Mouse (Mus musculus): Measurements from ENCODE around the gene Il18r1.

Gene Il18r1

DNA sequence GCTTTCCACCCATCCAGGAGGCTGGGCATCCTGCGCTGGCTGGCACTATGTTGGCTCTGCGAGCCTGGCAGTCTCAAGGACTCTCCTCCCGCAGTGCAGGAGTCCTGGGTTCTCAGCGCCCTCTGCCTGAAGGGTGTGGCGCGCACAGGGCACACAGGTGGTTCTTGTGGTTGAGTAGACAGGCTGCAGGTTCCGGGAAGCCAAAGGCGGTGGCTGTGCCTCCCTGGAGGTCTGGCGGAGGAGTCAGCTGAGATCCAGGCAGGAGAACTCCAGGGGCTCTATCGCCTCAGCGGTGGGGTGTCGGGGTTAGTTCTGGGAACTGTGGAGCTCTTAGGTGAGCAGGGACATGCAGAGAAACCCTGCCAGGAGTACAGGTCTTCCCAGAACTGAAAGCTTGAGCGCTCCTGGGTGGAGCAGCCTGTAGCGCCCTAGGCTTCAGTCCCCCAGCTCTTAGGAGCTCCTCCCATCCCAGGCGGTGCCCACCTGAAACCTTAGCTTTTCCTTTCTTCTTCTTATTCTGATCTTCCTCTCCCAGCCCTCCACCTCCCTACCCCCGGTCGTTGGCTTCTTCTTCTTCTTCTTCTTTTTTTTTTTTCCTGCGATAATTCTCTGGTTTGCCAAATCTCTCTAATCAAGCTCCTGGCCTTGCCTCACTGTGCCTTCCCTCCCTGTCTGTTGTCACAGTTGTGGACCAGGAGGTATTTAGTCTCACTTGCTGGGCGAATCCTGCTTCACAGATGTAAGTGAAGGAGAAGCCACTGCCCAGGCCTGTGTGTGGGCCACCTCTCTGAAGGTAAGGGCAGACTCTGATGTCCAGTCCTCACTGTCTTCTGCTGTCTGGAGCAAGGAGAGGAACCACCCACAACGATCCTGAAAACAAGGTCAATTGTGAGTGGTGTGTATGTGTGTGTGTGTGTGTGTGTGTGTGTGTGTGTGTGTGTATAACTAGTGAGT, at the start of gene Il18r1:
TSS of gene Il18r1 (plus strand) at position 76 of the 954 bp plus-strand sequence.
- DNase-seq = peak; percentile 41

DNA sequence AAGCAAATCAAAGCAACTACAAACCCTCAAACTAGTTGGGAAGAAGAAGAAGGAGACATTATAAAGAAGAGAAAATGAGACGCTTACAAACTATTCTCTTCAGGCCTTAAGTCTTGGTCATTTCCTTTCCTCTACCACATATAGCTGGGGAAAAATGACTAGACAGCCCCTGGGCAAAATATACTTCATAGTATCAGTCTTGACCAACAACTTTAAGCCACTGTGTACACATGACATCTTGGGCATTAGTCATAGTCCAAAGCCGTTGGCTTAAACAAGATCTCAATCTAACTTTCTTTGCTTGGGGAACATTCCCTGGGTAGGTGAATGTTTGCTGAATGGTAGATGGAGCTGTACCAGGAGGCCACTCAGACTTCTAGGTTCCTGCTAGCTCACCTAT, 48.3 kb upstream of the Il18r1 start:
- no peak for DNase-seq

DNA sequence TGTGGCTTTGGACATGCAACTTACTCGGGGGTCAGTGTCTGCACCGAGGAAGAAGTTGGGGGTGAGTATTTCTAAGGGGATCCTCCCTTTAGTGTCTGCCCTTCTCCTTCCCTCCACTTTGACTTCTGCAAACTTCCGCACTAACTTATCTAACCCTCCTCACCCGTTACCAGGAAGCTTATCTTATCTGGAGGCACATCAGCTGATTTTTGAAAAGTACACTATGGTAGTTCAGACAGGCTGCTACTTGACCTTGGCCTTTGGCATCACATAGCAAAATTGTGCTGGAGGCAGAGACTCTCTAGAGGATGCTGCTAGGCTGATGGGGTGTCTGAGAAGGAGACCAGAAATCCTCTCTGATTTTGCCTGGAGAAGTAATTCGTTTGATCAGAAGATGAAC, 46.8 kb upstream of the Il18r1 start:
- no peak for DNase-seq

DNA sequence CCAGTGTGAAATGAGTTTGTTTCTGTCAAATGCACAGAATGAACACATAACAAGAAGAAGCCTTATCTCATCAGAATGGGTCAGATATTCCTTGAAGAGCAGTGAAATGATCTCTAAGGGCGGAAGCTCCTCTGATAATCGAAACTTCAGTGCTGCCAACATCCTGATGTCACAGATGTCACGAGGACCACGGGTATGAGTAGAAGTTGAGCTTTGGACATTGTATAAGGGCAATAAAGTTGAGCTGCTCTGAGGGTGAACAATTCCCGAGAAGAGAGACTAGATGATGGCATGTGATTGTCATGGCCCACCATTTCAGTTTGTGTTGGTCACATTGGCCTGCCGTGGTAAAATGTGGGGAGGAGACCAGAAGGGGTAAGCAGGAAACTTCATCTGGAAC, 41.5 kb upstream of the Il18r1 start:
- DNase-seq = no peak

DNA sequence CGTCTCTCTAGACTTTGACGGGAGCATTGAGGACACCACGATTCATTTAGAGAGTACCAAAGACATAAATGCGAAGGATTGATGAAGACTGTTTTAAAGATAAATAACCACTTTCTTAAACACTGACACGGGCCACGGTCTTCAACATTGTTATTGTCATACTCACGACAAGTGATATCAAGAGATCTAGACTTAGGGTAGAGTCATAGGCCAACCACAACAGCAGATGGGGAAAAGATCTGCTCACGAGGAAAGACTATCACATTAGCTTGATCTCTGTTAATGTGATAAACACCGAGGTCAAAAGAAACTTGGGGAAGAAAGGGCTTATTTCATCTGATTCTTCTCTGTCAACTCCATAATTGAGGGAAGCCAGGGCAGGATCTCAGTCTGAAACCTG, 38.1 kb upstream of the Il18r1 start:
- no peak for DNase-seq

DNA sequence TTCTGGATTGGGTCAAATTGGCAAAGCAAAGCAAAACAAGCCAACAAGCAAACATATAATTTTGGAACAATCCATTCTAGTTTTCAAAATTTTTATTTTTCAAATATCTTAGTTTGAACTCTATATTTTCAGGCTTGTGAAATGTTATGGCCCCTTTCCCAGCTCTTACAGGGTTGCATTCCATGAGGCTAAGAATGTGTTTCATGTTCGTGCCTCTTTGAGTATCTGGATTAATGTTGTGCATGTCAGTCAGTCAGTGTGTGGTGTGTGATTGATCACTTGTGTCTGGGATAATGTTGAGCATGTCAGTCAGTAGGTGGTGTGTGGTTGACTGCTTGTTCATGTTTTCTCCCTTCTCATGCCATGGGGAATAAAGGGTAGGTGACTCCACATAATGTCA, 37.5 kb upstream of the Il18r1 start:
- DNase-seq = no peak

DNA sequence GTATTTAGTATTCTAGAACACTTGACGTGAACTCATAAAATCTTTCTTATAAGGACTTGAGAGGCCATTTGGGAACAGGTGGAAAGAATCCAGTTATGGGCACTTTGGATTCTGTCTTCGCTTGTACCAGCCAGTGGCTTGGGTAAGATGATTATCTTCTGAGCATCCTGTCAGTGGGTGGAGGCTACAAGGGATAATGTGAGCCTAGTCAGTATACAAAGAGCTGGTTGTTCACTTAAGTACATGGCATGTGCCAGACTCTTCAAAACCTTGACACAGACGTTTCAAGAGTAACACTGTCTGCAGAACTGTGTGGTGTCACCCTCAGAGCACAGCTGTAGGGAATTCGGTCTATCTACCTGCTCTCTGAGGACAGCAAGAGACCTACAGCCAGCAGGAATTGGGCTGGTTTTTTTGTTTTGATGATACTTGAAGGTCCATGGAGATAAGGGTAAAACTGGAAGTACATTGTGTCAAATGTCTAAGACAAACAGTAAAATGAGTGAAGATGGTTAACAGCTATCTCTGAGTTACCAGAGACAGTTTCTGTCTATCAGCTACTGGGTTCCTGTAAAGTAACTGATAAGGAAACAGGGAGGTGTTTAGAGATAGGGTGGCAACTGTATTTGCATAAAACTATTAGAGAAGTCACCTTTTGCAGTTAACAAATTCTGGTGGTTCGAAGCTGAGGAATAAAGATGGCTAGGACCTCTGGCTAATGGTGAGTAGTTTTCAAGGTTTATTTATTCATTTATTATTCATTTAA, 36.3 kb upstream of the Il18r1 start, which contains the start of gene Il1rl1:
TSS of gene Il1rl1 (plus strand) at position 661 of the 766 bp plus-strand sequence.
- no peak for DNase-seq

DNA sequence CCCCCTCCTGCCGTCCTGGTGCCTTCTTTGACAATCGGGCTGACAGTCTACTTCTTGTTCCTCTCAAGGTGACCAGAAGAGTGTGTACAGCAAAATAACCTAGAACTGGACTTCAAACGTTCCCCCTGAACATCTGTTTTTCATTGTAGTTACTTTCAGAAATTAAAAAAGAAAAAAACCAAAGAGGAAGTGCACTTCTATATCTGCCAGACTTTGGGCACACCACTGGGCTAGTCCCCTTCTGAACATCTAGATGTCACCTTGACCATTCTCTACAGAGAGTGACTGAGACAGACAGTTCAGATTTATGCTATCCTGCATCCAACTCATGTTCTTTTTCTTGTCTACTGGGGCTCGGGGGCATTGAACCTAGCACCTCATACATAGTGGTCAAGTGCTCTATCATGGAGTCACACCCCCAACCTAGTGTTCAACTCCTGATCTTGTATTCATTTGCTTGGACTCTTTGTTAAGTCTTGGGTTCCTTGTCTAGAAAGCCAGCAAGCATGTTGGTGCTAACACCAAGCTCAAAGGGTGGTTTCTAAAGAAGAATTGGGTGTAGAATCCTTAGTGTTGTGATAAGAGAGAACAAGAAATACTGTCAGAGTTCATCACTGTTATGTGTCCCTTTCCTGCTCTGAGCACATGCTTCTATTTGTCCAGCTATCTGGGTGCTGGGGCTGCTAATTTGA, 35.1 kb upstream of the Il18r1 start:
- DNase-seq = no peak

DNA sequence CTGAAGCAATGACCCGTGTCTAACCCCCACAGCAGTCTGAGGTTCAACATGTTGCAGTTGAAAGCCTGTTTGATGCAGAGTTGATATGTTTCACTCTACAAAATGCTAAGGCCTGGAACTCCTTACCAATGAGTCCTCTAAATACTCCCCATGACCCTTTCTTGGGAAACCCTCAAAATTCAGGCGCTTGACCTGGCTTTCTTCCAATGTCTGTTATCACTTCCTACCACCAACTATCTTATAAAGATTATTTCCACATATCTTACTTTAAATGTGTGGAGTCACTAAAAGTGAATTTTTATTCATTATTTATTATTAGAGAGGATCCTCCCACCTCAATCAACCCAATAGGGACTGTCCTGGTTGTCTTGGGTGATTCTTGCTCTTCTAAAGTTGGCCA, 33.2 kb upstream of the Il18r1 start:
- DNase-seq = no peak

DNA sequence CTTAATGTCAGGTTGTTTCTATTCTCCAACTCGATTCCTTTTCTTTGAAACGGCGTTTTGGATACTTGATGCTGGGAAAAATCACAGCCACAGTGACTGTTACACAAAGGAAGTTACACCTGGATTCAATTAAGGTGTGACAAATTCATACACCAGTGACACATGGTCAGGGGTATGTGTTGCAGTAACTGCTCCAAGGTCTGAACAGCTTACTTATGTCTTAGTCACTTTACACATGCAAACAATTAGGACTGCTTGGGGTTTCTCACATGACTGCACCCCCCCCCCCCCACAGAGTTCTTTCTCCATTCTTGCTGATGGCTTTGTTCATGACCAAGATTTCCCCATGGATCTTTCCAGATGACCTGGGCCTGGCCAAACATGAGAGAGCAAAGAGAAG, 29.4 kb upstream of the Il18r1 start:
- DNase-seq = no peak

DNA sequence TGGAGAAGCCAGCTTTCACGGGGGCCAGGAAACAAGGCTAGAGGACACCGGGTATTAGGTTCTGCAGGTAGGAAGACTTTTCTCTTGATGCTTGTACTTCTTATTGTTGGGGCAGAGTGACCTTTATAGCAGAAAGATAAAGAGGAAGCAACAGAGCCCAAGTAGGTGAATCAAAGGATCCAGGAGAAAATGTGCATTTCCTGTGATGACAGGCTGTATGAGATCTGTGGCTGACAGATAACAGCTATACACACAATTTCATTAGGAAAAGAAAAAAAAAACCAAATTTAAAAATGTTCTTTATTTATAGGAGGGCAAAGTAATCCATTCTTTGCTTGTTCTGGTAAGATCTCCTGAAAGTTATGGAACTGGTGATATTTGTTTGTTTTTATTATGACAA, 28.0 kb upstream of the Il18r1 start:
- DNase-seq = no peak

DNA sequence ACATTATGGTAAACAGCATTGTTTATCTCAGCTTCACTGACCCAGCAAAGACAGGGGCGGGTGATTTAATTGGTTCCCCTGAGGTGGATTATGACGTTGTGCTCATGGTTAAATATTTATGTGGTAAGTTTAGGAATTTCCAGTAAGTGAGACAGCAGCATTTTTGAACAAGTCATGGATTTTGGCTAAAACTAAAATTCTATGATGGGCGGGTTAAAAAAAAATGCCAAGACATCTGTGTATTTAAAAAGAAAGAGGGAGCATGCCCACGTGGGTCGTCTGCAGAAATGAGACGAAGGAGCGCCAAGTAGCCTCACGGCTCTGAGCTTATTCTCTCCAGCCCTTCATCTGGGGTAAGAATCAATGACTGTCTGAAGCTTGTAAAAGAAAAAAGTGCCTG, 25.8 kb upstream of the Il18r1 start:
- DNase-seq = no peak

DNA sequence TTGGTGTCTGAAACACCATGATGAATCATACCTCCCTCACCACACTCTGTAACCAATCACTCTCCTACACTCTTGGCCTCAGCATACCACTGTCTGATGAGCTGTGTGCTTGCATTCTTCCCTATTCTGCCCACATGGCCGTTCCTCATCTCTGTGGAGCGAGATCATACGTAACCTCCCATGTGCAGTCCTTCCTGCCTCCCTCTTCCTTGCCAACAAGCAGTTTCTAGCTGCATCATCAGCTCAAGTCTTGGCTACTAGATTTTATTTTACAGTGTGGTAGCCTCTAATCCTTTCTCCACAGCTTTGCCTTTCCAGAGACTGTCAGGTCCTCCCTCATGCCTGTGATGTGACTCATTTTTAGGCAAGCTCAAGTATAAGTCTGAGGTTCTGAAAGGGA, 20.6 kb upstream of the Il18r1 start:
- no peak for DNase-seq

DNA sequence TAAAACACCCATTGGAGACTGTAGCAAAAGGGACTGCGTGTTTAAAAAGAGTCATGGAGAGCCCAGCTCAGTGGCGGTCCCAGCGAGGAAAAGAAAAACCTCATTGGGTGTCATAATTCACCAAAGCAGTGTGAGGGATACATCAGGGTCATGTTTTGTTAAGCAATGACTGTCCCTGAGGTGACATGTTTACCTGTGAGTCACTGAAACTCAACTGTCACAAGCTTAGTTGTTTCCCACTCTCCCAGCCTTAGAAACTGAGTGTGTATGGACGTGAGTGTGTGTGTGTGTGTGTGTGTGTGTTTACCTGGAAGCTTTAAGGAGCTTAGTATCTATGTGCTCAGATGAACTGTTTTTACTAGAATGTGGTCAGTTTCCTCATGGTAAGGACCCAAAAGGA, 2.0 kb downstream of the Il18r1 start:
- DNase-seq = no peak

DNA sequence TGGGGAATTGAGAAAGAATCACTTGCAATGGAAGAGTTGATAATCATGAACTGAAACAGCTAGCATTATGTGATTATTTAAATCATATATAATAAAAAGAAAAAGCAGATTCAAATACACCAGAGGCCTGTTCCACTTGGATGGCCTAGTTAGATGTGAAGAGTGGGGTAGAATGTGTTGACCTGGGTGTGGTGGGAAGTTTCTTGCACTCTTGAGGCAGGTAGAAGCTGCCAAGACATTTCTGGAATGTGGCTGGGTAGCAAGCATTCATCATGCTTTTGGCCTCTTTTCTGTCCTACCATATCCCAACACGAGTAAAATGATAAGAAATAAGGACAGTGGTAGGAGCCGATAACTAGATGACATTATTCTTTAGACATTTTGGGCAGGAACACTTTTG, 3.5 kb downstream of the Il18r1 start:
- no peak for DNase-seq

DNA sequence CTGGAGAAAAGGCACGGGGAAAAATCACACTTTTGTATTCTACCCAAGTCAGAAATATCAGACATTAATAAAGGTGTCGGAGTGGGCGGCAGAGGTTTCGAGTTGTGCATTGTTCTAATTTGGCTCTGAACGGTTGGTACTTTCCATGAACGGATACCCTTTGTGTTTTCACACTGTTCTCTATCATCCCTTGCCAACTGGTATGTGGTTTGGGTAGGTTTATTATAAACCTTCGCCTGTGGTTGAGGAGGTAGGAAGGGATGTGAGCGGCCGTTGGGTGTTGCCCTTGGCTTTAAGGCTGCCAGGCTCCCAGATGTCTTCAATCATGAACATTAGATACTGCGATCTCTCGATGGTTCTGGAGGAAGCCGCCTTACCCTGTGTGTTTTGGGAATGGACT, 4.5 kb downstream of the Il18r1 start:
- no peak for DNase-seq

DNA sequence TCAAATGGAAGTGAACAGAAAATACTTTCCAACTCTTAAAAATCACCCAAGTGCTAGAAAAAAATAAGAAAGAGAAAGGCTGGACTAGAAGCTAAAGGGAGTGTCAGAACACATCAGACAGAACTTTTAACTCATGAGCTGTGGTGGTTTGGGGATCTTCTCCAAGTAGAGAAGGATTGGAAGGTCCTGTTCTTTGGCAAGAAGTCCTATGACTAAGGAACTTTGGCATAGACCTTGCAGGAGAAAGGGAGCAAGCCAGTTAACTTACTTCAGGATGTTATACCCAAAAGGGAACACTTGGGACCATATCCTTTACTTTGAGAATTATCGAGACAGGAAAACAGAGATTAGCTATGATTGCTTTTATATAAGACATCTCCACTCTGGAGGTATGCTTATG, 7.0 kb downstream of the Il18r1 start:
- no peak for DNase-seq

DNA sequence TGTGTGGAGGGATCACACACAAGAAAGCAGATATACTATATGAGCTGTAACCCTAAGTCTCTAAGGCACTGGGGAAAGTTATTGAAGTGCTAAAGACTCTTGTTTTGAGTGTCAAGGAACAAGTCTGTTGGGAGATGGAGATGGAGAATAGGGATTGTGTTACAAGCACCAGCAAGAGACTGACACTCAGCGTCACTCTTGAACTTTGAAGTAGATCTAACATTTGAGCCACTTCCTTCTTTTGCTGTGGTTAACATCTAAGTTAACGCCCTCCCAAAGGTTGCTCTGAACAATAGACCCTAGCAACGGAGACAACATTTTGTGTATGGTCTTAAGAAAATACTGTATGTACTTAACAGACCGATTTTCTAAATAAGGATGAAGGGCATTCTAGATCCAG, 8.3 kb downstream of the Il18r1 start:
- DNase-seq = no peak

DNA sequence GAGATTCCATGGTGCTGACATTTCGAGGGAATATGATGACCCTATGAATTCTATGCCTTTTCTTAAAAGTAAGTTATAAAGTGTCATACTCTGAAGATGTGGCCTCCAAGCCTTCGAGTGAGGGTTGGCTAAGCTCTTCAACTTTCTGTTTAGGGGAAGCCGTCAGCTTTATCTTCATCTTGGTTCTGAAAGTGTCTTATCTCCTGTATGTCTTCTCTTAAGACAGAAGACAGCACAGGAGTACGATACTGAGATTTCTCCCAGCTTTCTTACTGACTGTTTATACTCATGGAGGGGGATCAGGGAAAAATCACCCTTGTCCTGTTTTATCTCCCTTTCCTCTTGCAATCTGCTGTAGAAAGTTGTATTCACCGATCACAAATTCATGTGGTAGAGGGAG, 9.0 kb downstream of the Il18r1 start:
- no peak for DNase-seq

DNA sequence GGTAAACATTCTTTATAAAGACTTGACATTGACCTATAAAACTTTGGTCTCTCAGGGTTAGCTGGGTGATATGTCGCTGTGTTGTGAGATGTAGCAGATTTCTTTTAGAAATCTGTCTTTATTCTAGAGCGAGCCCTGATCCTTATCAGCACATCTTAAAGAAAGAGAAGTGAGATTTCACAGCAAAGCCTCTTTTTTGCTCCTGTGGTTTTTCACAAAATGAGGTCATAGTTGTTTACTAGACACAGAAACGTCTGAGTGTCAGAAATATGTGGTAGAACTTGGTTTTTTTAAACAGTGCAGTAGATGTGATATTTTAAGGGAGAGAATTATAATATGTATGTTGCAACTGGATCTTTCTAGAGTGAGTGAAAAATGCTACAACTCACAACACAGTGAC, 10.3 kb downstream of the Il18r1 start:
- no peak for DNase-seq

DNA sequence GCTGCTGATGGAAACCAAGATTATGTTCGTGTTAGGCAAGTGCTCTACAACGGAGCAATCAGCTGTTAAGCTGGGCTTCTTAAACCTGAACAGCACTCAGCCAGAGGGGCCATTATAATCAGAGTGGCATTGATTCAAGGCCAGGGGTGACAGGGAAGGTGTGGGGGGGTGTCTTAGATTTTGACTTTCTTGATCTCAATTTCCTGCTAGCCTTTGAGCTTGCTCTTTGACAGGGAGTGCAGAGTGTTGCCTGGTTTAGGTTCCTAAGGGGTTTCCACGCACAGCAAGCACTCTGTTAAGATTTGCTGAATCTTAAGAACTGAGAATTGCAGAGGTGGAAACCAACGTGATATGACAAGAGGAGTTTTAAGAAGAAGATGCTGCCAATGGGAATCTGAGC, 11.4 kb downstream of the Il18r1 start:
- no peak for DNase-seq

DNA sequence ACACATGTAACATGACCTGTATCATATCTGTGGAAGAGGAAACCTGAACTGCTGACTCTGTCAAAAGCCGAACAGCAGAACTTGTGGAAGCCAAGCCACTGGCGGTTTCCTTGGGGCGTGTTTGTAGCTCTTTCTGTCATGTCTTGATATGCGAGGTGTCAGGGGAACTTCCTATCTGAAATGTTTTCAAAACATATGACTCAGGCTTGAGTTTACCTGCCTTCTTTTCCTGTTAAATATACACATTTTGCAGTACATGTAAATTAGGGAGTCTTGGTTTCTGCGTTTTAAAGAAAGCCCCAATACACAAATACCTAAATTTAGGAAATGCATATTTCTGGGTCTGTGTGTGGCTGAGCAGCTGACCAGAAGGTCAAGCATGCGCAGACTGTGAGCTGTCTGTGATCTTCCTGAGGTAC, 14.2 kb downstream of the Il18r1 start:
- no peak for DNase-seq

DNA sequence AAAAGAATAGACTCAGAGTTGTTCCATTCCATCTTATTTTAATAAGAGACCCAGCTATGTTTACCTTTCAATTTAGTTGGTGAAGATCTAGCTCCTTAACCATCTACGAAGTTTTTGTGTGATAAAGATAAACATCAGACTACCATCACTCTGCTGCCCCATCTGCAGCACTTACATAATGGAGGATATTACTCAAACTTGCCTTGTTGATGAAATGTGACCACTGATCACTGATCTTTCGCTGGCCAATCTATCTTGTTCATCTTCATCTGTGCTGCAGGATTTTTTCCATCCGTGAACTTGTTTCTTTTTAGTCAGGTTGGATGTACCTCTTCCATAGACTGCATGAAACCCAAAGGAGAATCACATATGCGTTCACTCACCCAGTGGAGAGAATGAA, 29.2 kb downstream of the Il18r1 start:
- DNase-seq = no peak

DNA sequence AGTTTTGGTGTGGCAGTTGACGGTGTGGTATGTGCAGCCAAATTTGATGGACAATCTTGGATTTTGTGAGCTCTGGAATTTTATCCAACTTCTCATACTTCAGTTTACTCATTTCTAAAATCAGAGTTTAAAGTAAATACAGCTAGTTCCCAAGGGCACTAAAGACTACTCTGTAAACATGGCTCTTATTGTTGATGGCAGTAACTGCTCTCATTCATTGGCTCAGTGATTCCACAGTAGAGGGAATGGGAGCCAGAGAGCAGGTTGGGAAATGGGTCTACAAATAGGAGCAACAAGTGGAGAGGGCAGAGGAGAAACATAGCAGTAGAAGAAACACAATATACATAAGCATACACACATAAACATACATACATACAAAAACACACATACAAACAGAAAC, 34.4 kb downstream of the Il18r1 start:
- no peak for DNase-seq

Data from kidney, postnatal 14 days (tissue).